Mouse (Mus musculus): ENCODE results near the gene Tyw5. TPM values are rescaled to one million over a fixed set of nuclear protein-coding genes. Genes with fewer than 3 reads are reported as not detected.

Tyw5 gene
- 25.9 and 28.1 TPM in 2 replicates for polyA plus RNA-seq (2016; fragmentation: Nextera tagmentation; extraction: Ambion mirVana)

GRCm38 (mm10) chr1:57406187-57407151, at the start of gene Tyw5, which contains the start of gene Maip1:
Gene Tyw5, minus strand, starts transcription at chr1:57407101.
Gene Maip1, plus strand, starts transcription at chr1:57406328.
- ATAC-seq (ENCODE audit: low FRiP score), result peak; percentile 93
- under 1% methylated on average over 72 of the region's 72 CpGs for WGBS

GRCm38 (mm10) chr1:57450241-57450640, 43.3 kb upstream of the Tyw5 start:
- ATAC-seq (ENCODE audit: low FRiP score), result no peak
- H3K4me3 ChIP-seq (replicated peaks), result no peak overlapping the region
- 96% methylated on average over 1 of the region's 1 CpGs for WGBS
- H3K9ac ChIP-seq, result no peak overlapping the region
- H3K4me2 ChIP-seq, result no peak overlapping the region
- no peaks in the 10 kb centered on the region for H3K9me3 ChIP-seq
- no peaks in the 10 kb centered on the region for H3K4me1 ChIP-seq
- H3K27me3 ChIP-seq, result no peaks in the 10 kb centered on the region
- H3K27ac ChIP-seq, result no peak overlapping the region
- no peaks in the 10 kb centered on the region for H3K36me3 ChIP-seq (replicated peaks)

More at GRCm38 (mm10) chr1:57406187-57407151, at the start of gene Tyw5, which contains the start of gene Maip1:
- Histone ChIP-seq H3K27me3 (no peaks in the 10 kb centered on the region), H3K9ac (peak within 1 kb of the TSS; percentile 77), H3K27ac (peak within 1 kb of the TSS; percentile 86), H3K4me3 (replicated peaks) (peak within 1 kb of the TSS; percentile 80), H3K4me1 (peaks cover 25% of the 10 kb centered on the region), H3K4me2 (peak within 1 kb of the TSS; percentile 72), H3K36me3 (replicated peaks) (no peaks in the 10 kb centered on the region), H3K9me3 (no peaks in the 10 kb centered on the region)

GRCm38 (mm10) chr1:57445679-57446078, 38.8 kb upstream of the Tyw5 start:
- Histone ChIP-seq H3K27ac (no peak overlapping the region), H3K9ac (no peak overlapping the region), H3K27me3 (no peaks in the 10 kb centered on the region), H3K36me3 (replicated peaks) (no peaks in the 10 kb centered on the region), H3K4me2 (no peak overlapping the region), H3K4me3 (replicated peaks) (no peak overlapping the region), H3K4me1 (no peaks in the 10 kb centered on the region), H3K9me3 (no peaks in the 10 kb centered on the region)
- no peak for ATAC-seq (ENCODE audit: low FRiP score)
- WGBS, result 67% methylated on average over 10 of the region's 10 CpGs

GRCm38 (mm10) chr1:57440771-57441170, 33.9 kb upstream of the Tyw5 start:
- ATAC-seq (ENCODE audit: low FRiP score), result no peak
- Histone ChIP-seq H3K27ac (no peak overlapping the region), H3K9ac (no peak overlapping the region), H3K27me3 (no peaks in the 10 kb centered on the region), H3K4me1 (peaks cover 5% of the 10 kb centered on the region; the same call in 1 of the 2 replicates), H3K9me3 (no peaks in the 10 kb centered on the region), H3K36me3 (replicated peaks) (no peaks in the 10 kb centered on the region), H3K4me3 (replicated peaks) (no peak overlapping the region), H3K4me2 (no peak overlapping the region)
- WGBS, result 67% methylated on average over 4 of the region's 4 CpGs

GRCm38 (mm10) chr1:57439026-57439425, 32.1 kb upstream of the Tyw5 start:
- H3K4me2 ChIP-seq, result no peak overlapping the region
- no peak overlapping the region for H3K9ac ChIP-seq
- no peaks in the 10 kb centered on the region for H3K9me3 ChIP-seq
- no peak overlapping the region for H3K4me3 ChIP-seq (replicated peaks)
- no peak for ATAC-seq (ENCODE audit: low FRiP score)
- H3K4me1 ChIP-seq, result peaks cover 5% of the 10 kb centered on the region; the same call in 1 of the 2 replicates
- 85% methylated on average over 6 of the region's 6 CpGs for WGBS
- H3K27ac ChIP-seq, result no peak overlapping the region
- H3K27me3 ChIP-seq, result no peaks in the 10 kb centered on the region
- no peaks in the 10 kb centered on the region for H3K36me3 ChIP-seq (replicated peaks)

GRCm38 (mm10) chr1:57436954-57437353, 30.1 kb upstream of the Tyw5 start:
- peak; percentile 33; the same call in 1 of the 2 replicates for ATAC-seq (ENCODE audit: low FRiP score)
- Histone ChIP-seq H3K36me3 (replicated peaks) (no peaks in the 10 kb centered on the region), H3K4me3 (replicated peaks) (no peak overlapping the region), H3K4me1 (peaks cover 5% of the 10 kb centered on the region; the same call in 1 of the 2 replicates), H3K27ac (peak overlapping the region; percentile 1; the same call in 1 of the 2 replicates), H3K9me3 (no peaks in the 10 kb centered on the region), H3K27me3 (no peaks in the 10 kb centered on the region), H3K9ac (no peak overlapping the region), H3K4me2 (peak overlapping the region; percentile 30)
- 26% methylated on average over 9 of the region's 9 CpGs for WGBS

- H3K36me3 ChIP-seq (replicated peaks), result no peaks in the 10 kb centered on the region
- peaks cover 5% of the 10 kb centered on the region; the same call in 1 of the 2 replicates for H3K4me1 ChIP-seq
- H3K9ac ChIP-seq, result no peak overlapping the region
- H3K27me3 ChIP-seq, result no peaks in the 10 kb centered on the region
- no peak overlapping the region for H3K27ac ChIP-seq
- no peaks in the 10 kb centered on the region for H3K9me3 ChIP-seq
- no peak overlapping the region for H3K4me3 ChIP-seq (replicated peaks)
- H3K4me2 ChIP-seq, result peak overlapping the region; percentile 30; the same call in 1 of the 2 replicates
- ATAC-seq (ENCODE audit: low FRiP score), result no peak
- 66% methylated on average over 9 of the region's 9 CpGs for WGBS
These were observed 29.5 kb upstream of the Tyw5 start for GRCm38 (mm10) chr1:57436408-57436807.

- Histone ChIP-seq H3K9me3 (no peaks in the 10 kb centered on the region), H3K4me3 (replicated peaks) (no peak overlapping the region), H3K36me3 (replicated peaks) (no peaks in the 10 kb centered on the region), H3K27me3 (no peaks in the 10 kb centered on the region), H3K4me1 (peaks cover 25% of the 10 kb centered on the region), H3K27ac (no peak overlapping the region), H3K4me2 (no peak overlapping the region), H3K9ac (no peak overlapping the region)
- WGBS, result 89% methylated on average over 7 of the region's 7 CpGs
- ATAC-seq (ENCODE audit: low FRiP score), result no peak
These were observed 26.2 kb upstream of the Tyw5 start for GRCm38 (mm10) chr1:57433141-57433540.

GRCm38 (mm10) chr1:57429786-57430483, 23.0 kb upstream of the Tyw5 start:
- Histone ChIP-seq H3K9ac (0 out of 2 replicates have a peak overlapping the region, but pooled peaks have one; percentile 25), H3K4me3 (replicated peaks) (no peak overlapping the region; the same call in 1 of the 2 replicates), H3K4me1 (peaks cover 20% of the 10 kb centered on the region), H3K9me3 (no peaks in the 10 kb centered on the region), H3K27me3 (no peaks in the 10 kb centered on the region), H3K36me3 (replicated peaks) (no peaks in the 10 kb centered on the region), H3K4me2 (peak overlapping the region; percentile 42), H3K27ac (peak overlapping the region; percentile 50; the same call in 1 of the 2 replicates)
- ATAC-seq (ENCODE audit: low FRiP score), result peak; percentile 62
- 3% methylated on average over 12 of the region's 12 CpGs for WGBS

- WGBS, result 51% methylated on average over 16 of the region's 16 CpGs
- Histone ChIP-seq H3K4me2 (peak overlapping the region; percentile 38), H3K36me3 (replicated peaks) (no peaks in the 10 kb centered on the region), H3K27me3 (no peaks in the 10 kb centered on the region), H3K4me3 (replicated peaks) (no peak overlapping the region), H3K4me1 (peaks cover 20% of the 10 kb centered on the region), H3K9ac (no peak overlapping the region), H3K27ac (no peak overlapping the region), H3K9me3 (no peaks in the 10 kb centered on the region)
- ATAC-seq (ENCODE audit: low FRiP score), result peak; percentile 90
These were observed 21.7 kb upstream of the Tyw5 start for GRCm38 (mm10) chr1:57428368-57429308.

GRCm38 (mm10) chr1:57423696-57424095, 16.8 kb upstream of the Tyw5 start:
- Histone ChIP-seq H3K27ac (no peak overlapping the region), H3K4me2 (no peak overlapping the region), H3K27me3 (no peaks in the 10 kb centered on the region), H3K4me1 (peaks cover 5% of the 10 kb centered on the region), H3K4me3 (replicated peaks) (no peak overlapping the region), H3K36me3 (replicated peaks) (no peaks in the 10 kb centered on the region), H3K9ac (no peak overlapping the region), H3K9me3 (no peaks in the 10 kb centered on the region)
- WGBS, result 6% methylated on average over 1 of the region's 1 CpGs
- ATAC-seq (ENCODE audit: low FRiP score), result no peak
